Mouse (Mus musculus): ENCODE measurements around the gene Plb1. TPM values are rescaled to one million over a fixed set of nuclear protein-coding genes. Genes with fewer than 3 reads are reported as not detected.

Plb1 gene
- 0.14 and 0.67 TPM in 2 replicates for polyA plus RNA-seq (2016; fragmentation: Nextera tagmentation; extraction: Ambion mirVana)

DNA sequence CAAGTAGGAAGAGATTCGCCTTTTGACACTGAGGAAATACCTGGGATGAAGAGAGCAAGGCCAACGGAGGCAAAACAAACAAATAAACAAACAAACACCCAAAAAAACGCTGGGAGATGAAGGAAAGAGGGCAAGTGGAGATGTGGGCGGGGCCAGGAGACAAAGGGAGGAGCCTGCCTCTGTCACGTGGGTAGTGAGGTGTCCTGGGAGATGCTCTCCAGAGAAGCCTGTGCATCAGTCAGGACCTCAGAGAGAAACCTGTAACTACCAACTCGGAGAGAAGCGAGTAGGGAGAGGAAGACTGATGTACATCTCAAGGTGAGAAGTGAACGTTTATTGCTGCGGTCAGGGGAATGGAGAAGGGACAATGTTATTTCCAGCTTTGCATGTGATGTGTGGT, at the start of gene Plb1:
Gene Plb1, plus strand, starts transcription at position 235 of the 400 bp plus-strand sequence.
- Histone ChIP-seq H3K27me3 (no peaks in the 10 kb centered on the region), H3K9me3 (no peaks in the 10 kb centered on the region), H3K4me2 (no peak within 1 kb of the TSS), H3K9ac (replicated peaks) (no peak within 1 kb of the TSS), H3K27ac (no peak within 1 kb of the TSS), H3K36me3 (no peaks in the 10 kb centered on the region), H3K4me3 (replicated peaks) (no peak within 1 kb of the TSS), H3K4me1 (replicated peaks) (no peaks in the 10 kb centered on the region)
- WGBS = 81% methylated on average over 9 of the region's 9 CpGs
- ATAC-seq (ENCODE audit: insufficient number of reproducible peaks, insufficient read depth, low FRiP score, low TSS enrichment, low read depth) = no peak

DNA sequence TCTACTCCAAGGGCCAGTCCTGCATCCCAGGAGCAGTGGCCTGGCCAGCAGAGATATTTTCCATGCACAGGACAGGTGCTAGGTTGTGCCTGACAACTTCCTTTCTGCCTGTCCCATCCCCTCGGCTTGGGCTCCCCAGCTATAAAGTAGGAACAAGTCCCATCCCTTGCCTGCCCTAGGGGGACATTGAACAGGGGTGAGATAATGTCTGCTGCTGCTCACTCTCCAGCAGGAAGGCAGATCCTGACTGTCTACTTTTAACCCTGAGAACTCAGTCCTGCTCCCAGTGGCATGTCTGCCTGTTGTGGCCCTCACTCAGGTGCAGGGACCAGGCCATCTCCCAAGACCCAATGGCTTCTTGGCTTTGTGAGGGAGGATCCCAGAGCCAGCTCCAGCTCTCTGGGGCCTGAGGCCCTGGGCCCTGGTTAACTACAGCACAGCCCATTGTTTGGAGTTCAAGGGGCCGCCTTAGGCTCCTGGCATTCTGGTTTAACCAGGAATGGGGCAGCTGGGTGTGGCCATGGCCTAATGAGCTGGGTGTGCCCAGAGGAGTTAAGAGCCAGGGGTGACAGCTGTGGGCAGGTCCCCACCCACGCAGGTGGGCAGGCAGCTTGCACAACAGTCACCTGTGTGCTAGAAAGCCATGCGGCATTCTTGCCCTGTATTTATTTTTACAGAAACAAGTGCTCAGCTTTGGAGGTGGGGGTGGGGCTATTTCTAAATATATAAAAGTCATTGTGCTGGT, 49.5 kb upstream of the Plb1 start:
- Histone ChIP-seq H3K4me3 (replicated peaks) (no peak overlapping the region), H3K9ac (replicated peaks) (no peak overlapping the region), H3K27ac (no peak overlapping the region), H3K27me3 (no peaks in the 10 kb centered on the region), H3K4me1 (replicated peaks) (no peaks in the 10 kb centered on the region), H3K9me3 (no peaks in the 10 kb centered on the region), H3K4me2 (no peak overlapping the region), H3K36me3 (no peaks in the 10 kb centered on the region)
- WGBS = 61% methylated on average over 4 of the region's 4 CpGs
- no peak for ATAC-seq (ENCODE audit: insufficient number of reproducible peaks, insufficient read depth, low FRiP score, low TSS enrichment, low read depth)

DNA sequence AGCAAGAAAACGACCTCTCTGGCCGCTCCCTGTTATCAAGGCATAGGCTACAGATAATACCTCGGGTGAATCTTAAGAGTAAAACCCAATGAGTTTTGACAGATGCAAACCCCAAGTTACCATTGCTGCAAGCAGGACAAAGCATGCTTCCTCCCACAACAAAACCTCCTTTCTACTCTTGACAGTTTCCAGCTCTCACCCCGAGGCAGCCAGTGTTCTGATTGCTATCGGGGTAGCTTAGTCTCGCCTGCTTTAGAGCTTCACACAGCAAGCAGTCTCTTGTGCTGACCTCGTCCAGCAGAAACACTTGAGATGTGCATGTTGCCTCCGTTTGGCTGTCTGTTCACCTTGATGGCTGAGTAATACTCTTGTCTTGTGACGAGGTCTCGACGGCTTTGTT, 44.8 kb upstream of the Plb1 start:
- H3K36me3 ChIP-seq = no peaks in the 10 kb centered on the region
- H3K4me2 ChIP-seq = no peak overlapping the region
- H3K27me3 ChIP-seq = no peaks in the 10 kb centered on the region
- 69% methylated on average over 11 of the region's 11 CpGs for WGBS
- no peaks in the 10 kb centered on the region for H3K4me1 ChIP-seq (replicated peaks)
- H3K4me3 ChIP-seq (replicated peaks) = no peak overlapping the region
- H3K9ac ChIP-seq (replicated peaks) = no peak overlapping the region
- no peak overlapping the region for H3K27ac ChIP-seq
- H3K9me3 ChIP-seq = no peaks in the 10 kb centered on the region
- no peak for ATAC-seq (ENCODE audit: insufficient number of reproducible peaks, insufficient read depth, low FRiP score, low TSS enrichment, low read depth)

DNA sequence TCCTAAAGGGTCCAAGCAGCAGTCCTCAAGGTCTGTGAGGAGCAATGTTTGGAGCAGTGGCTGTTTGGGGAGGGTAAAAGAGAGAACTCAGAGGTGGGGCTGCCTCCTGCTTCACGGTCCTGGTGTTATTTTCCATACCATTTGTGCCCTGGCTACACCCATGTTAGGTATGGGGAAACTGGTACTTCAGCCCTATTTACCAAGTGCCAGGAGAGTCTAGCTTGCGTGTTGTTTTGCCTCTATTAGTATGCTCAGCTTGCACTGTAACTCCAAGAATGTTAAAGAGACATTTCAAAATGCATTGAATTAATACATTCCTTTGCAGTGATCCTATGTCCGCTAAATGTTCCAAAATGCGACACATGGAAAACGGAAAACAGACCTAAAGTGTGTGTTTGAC, 41.2 kb upstream of the Plb1 start:
- no peaks in the 10 kb centered on the region for H3K9me3 ChIP-seq
- H3K4me3 ChIP-seq (replicated peaks) = no peak overlapping the region
- no peak overlapping the region for H3K9ac ChIP-seq (replicated peaks)
- H3K27ac ChIP-seq = no peak overlapping the region
- no peak for ATAC-seq (ENCODE audit: insufficient number of reproducible peaks, insufficient read depth, low FRiP score, low TSS enrichment, low read depth)
- H3K27me3 ChIP-seq = no peaks in the 10 kb centered on the region
- 88% methylated on average over 5 of the region's 5 CpGs for WGBS
- no peak overlapping the region for H3K4me2 ChIP-seq
- H3K36me3 ChIP-seq = no peaks in the 10 kb centered on the region
- H3K4me1 ChIP-seq (replicated peaks) = no peaks in the 10 kb centered on the region

DNA sequence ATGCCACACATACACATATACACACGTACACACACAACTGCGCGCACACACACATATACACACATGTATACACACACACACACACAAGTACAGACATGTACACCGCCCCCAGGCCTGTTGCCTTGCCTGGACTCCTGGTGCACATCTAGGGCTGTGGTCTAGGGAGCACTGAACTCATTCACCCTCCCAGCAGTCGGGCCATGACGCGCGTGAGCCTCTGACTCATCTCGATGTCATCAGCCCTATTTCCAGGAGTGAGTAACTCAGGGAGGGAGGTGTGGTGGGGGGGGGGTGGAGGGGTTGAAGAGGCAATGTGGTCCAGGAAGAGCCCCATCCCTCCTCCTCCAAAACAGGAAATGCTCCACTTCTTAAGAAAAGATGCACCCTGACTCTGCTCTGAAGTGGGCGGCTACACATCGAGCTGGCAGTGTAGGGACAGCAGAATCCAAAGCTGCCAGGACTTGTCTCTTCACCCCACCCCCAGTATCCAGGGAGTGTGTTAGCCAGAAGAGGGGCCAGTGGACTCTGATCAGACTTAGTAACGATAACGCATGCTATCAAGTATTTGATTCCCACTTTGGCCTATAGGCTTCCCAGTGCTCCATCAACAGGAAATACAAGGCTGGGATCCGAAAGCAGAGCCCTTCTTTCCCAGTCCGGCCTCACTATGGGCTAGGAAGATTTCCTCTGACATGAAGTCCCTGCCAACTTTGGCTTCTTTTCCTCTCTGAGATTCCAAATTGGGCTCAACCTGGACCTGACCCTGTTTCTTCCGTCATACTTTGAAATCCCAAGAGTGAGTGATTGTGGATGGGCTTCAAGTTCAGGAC, 40.3 kb upstream of the Plb1 start:
- no peaks in the 10 kb centered on the region for H3K4me1 ChIP-seq (replicated peaks)
- H3K27me3 ChIP-seq = no peaks in the 10 kb centered on the region
- ATAC-seq (ENCODE audit: insufficient number of reproducible peaks, insufficient read depth, low FRiP score, low TSS enrichment, low read depth) = no peak
- no peaks in the 10 kb centered on the region for H3K9me3 ChIP-seq
- no peak overlapping the region for H3K4me3 ChIP-seq (replicated peaks)
- H3K36me3 ChIP-seq = no peaks in the 10 kb centered on the region
- H3K9ac ChIP-seq (replicated peaks) = no peak overlapping the region
- H3K27ac ChIP-seq = no peak overlapping the region
- H3K4me2 ChIP-seq = no peak overlapping the region
- WGBS = 80% methylated on average over 16 of the region's 16 CpGs

DNA sequence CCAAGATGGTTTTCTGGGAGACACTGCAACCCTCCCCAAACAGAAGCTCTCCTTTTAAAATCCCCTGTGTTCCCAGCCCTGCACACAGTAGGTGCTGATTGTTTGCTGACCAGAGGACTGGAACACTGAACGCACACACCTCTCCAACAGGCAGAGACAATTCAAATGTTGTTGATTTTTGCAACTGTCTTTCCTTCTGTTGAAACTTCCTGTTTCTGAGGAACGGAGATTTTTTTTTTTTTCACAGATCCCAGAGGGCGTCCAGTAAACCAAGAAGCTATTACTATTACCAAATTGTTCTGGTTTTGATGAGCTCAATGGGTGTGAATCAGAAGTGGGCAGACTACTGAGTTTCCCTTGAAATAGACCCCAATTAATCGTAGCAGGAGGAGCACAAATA, 38.3 kb upstream of the Plb1 start:
- Histone ChIP-seq H3K27ac (no peak overlapping the region), H3K36me3 (no peaks in the 10 kb centered on the region), H3K27me3 (no peaks in the 10 kb centered on the region), H3K9me3 (no peaks in the 10 kb centered on the region), H3K4me1 (replicated peaks) (no peaks in the 10 kb centered on the region), H3K4me2 (no peak overlapping the region), H3K4me3 (replicated peaks) (no peak overlapping the region), H3K9ac (replicated peaks) (no peak overlapping the region)
- ATAC-seq (ENCODE audit: insufficient number of reproducible peaks, insufficient read depth, low FRiP score, low TSS enrichment, low read depth) = no peak
- WGBS = 69% methylated on average over 4 of the region's 4 CpGs

DNA sequence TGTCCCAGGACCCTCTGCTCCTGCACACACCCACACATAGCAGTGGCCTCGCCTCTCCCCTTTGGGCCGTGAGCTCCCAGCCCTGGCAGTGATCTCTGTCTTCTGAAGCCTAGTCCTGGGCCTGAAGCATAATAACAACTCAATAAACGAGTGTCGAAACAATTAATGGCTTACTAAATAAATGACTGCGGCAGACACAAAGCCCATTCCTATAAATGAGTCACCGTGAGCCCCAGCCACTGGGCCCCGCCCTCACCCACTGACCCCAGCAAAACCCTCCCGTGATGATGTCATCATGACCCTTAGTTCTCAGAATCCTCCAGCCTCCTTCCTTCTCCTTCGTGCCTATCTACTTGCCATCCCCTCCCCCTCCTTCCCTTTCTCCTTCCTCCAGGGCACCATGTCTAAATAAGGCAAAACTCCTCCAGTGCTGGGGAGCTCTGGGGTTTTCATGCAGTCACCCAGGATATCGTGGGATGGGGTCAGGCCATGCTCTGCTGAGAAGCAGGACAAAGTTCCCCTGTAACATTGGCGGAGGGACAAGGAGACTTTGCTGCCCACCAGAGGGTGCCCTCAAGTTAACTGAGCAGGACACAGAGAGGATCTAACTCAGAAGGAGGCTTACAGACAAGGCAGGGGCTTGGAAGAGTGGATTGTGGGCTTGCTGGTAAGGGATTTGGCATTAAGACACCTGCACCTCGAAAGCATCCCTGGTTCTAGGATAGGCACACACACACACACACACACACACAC, 36.5 kb upstream of the Plb1 start:
- H3K27ac ChIP-seq = no peak overlapping the region
- no peaks in the 10 kb centered on the region for H3K4me1 ChIP-seq (replicated peaks)
- no peaks in the 10 kb centered on the region for H3K36me3 ChIP-seq
- no peaks in the 10 kb centered on the region for H3K27me3 ChIP-seq
- whole genome bisulfite sequencing = 66% methylated on average over 12 of the region's 12 CpGs
- ATAC-seq (ENCODE audit: insufficient number of reproducible peaks, insufficient read depth, low FRiP score, low TSS enrichment, low read depth) = no peak
- no peak overlapping the region for H3K4me3 ChIP-seq (replicated peaks)
- no peaks in the 10 kb centered on the region for H3K9me3 ChIP-seq
- H3K9ac ChIP-seq (replicated peaks) = no peak overlapping the region
- H3K4me2 ChIP-seq = no peak overlapping the region

DNA sequence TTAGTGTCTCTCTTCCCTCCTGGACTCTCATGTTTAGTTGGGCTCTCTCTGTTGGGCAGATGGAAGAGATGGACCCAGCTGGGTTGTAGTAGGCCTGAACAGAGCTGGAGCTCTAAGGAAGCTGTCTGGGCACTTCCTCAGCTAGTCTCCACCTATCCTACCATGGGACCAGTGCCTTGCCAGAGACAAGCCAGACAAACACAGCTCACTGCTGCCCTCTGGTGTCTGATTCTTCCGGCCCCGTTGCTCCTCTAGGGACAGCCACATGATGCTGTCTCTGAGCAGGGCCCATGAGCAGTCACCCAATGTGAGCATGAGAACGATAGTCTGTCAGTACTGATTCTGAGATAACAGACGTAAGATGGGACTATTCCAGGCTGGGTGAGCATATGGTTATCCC, 34.8 kb upstream of the Plb1 start:
- peak; percentile 68 for ATAC-seq (ENCODE audit: insufficient number of reproducible peaks, insufficient read depth, low FRiP score, low TSS enrichment, low read depth)
- no peaks in the 10 kb centered on the region for H3K27me3 ChIP-seq
- H3K36me3 ChIP-seq = no peaks in the 10 kb centered on the region
- H3K27ac ChIP-seq = no peak overlapping the region
- 20% methylated on average over 4 of the region's 4 CpGs for WGBS
- no peak overlapping the region for H3K4me3 ChIP-seq (replicated peaks)
- no peak overlapping the region for H3K9ac ChIP-seq (replicated peaks)
- no peak overlapping the region for H3K4me2 ChIP-seq
- H3K9me3 ChIP-seq = no peaks in the 10 kb centered on the region
- no peaks in the 10 kb centered on the region for H3K4me1 ChIP-seq (replicated peaks)

DNA sequence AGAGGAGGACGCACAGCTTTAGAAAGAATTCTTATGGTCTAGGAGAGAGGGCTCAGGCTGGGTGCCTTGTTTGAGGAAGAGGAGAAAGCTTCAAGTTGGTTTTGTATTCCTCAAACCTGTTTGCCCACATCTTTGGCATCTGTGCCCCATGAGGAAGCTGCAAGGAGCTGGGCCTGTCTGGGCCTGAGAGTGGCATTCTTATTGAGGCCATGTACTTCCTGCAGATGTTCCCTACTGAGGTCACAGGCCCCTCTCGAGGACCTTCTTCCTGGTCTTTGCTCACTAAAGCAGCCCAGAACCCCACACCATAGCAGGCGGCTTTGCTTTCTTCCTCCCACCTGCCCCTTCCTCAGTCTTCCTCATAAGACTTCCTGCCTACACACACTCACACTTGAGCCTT, 33.4 kb upstream of the Plb1 start:
- Histone ChIP-seq H3K4me1 (replicated peaks) (no peaks in the 10 kb centered on the region), H3K27ac (no peak overlapping the region)

DNA sequence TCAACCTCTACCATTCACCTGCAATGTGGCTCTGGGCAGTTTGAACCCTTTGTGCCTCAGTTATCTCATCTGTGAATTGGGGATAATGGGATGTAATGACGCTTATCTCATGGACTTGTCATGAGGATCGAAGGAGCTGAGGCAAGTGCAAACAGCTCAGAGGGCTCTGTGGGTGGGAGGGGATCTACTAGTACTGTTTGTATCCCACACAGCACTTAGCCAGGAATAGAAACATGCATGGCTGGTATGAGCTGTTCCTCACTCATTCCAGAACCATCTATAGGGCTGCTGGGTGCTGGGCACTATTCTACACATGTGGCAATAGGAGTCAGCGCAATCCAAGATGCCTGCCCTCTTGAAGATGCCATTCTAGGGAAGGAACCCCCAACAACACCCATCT, 32.9 kb upstream of the Plb1 start:
- Histone ChIP-seq H3K9ac (replicated peaks) (no peak overlapping the region), H3K4me3 (replicated peaks) (no peak overlapping the region), H3K4me2 (no peak overlapping the region), H3K4me1 (replicated peaks) (no peaks in the 10 kb centered on the region), H3K36me3 (no peaks in the 10 kb centered on the region), H3K27ac (no peak overlapping the region), H3K9me3 (no peaks in the 10 kb centered on the region), H3K27me3 (no peaks in the 10 kb centered on the region)
- WGBS = 88% methylated on average over 3 of the region's 3 CpGs
- ATAC-seq (ENCODE audit: insufficient number of reproducible peaks, insufficient read depth, low FRiP score, low TSS enrichment, low read depth) = no peak

More for the DNA sequence above, 33.4 kb upstream of the Plb1 start:
- H3K27me3 ChIP-seq = no peaks in the 10 kb centered on the region
- H3K4me3 ChIP-seq (replicated peaks) = no peak overlapping the region
- H3K36me3 ChIP-seq = no peaks in the 10 kb centered on the region
- 83% methylated on average over 3 of the region's 3 CpGs for whole genome bisulfite sequencing
- ATAC-seq (ENCODE audit: insufficient number of reproducible peaks, insufficient read depth, low FRiP score, low TSS enrichment, low read depth) = no peak
- no peak overlapping the region for H3K4me2 ChIP-seq
- H3K9me3 ChIP-seq = no peaks in the 10 kb centered on the region
- no peak overlapping the region for H3K9ac ChIP-seq (replicated peaks)

DNA sequence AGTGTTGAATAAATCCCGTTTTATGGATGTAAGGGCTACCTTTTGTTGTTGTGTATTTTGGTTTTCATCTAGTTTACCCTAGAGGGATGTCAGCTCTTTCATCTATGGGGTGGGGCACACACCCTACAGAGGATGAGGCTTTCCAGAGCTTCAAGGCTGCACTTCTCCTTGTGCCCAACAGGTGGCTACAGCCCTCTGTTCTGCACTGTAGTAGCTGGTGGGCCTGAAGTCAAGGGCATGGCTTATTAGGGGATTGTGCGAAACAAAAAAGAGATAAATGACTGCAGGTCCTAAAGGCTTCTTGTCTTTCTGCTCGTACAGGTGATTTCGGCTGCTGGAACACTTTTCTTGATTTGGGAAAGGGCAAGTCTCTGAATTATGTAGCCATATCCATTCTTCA, 27.9 kb upstream of the Plb1 start:
- Histone ChIP-seq H3K36me3 (no peaks in the 10 kb centered on the region), H3K4me1 (replicated peaks) (no peaks in the 10 kb centered on the region), H3K9me3 (no peaks in the 10 kb centered on the region), H3K4me3 (replicated peaks) (no peak overlapping the region), H3K4me2 (no peak overlapping the region), H3K9ac (replicated peaks) (no peak overlapping the region), H3K27ac (no peak overlapping the region), H3K27me3 (no peaks in the 10 kb centered on the region)
- no peak; the same call in 1 of the 2 replicates for ATAC-seq (ENCODE audit: insufficient number of reproducible peaks, insufficient read depth, low FRiP score, low TSS enrichment, low read depth)
- 71% methylated on average over 4 of the region's 4 CpGs for WGBS
